In genomic region chr12:86132799-86133198, GRCm38 (mm10) we compare ENCODE assay signal across 8 mouse cellular contexts. TPM values are rescaled to one million over a fixed set of nuclear protein-coding genes. Genes with fewer than 3 reads are reported as not detected.
DNase-seq lines count a peak whose midpoint lies in the region; ATAC-seq and TF ChIP-seq lines count a peak whose summit lies in the region.

No protein-coding gene starts in this region.

- peaks cover 15% of the 10 kb centered on the region; the same call in 1 of the 2 replicates for H3K4me1 ChIP-seq in forebrain, embryonic 12.5 days
- H3K4me1 ChIP-seq in lung, embryonic 14.5 days (ENCODE audit: insufficient read depth), result no peaks in the 10 kb centered on the region

- no peak overlapping the region for H3K4me3 ChIP-seq in forebrain, embryonic 12.5 days (replicated peaks)
- H3K4me3 ChIP-seq in lung, embryonic 14.5 days (ENCODE audit: low read depth, low read length), result no peak overlapping the region

- H3K9me3 ChIP-seq in forebrain, embryonic 12.5 days, result no peaks in the 10 kb centered on the region
- no peaks in the 10 kb centered on the region for H3K9me3 ChIP-seq in lung, embryonic 14.5 days (ENCODE audit: low read depth, low read length)

- H3K4me2 ChIP-seq in forebrain, embryonic 12.5 days, result no peak overlapping the region
- H3K4me2 ChIP-seq in lung, embryonic 14.5 days, result no peak overlapping the region

- H3K36me3 ChIP-seq in forebrain, embryonic 12.5 days (replicated peaks), result no peaks in the 10 kb centered on the region
- no peaks in the 10 kb centered on the region for H3K36me3 ChIP-seq in lung, embryonic 14.5 days (ENCODE audit: insufficient read depth)

- WGBS in forebrain, embryonic 12.5 days, result 26% methylated on average over 2 of the region's 2 CpGs
- 21% methylated on average over 2 of the region's 2 CpGs for WGBS in lung, embryonic 14.5 days

- DNase-seq in adrenal gland, adult (ENCODE audit: inconsistent age in 2 of 2, low spot score in 1 of 2), result peak; percentile 18 to 91
- no peak for DNase-seq in adrenal gland, adult 8-10 months
- DNase-seq in 416B (ENCODE audit: low read depth), result peak; percentile 65
- DNase-seq in c-Kit-positive CD71-negative TER-119-negative erythroid progenitor cells, embryonic 14.5 days (ENCODE audit: low read depth), result peak; percentile 58
- peak; percentile 73 for DNase-seq in kidney, postnatal 14 days
- DNase-seq in lung, embryonic 14.5 days, result peak; percentile 93
- DNase-seq in right cerebral cortex, postnatal 10 days (ENCODE audit: low spot score in 2 of 2), result peak; percentile 80

- no peak overlapping the region for H3K9ac ChIP-seq in forebrain, embryonic 12.5 days
- no peak overlapping the region for H3K9ac ChIP-seq in lung, embryonic 14.5 days

- no peaks in the 10 kb centered on the region for H3K27me3 ChIP-seq in forebrain, embryonic 12.5 days
- H3K27me3 ChIP-seq in lung, embryonic 14.5 days (ENCODE audit: insufficient read depth, low read length), result no peaks in the 10 kb centered on the region

- no peak overlapping the region for H3K27ac ChIP-seq in forebrain, embryonic 12.5 days
- no peak overlapping the region for H3K27ac ChIP-seq in lung, embryonic 14.5 days (ENCODE audit: low read depth)

- TF ChIP-seq CTCF in lung, embryonic 14.5 days (IDR thresholded peaks at IDR 0.05; ENCODE audit: low read depth), result peak; percentile 81

- ATAC-seq in forebrain, embryonic 12.5 days (ENCODE audit: low FRiP score), result peak; percentile 65; the same call in 1 of the 2 replicates
- ATAC-seq in lung, embryonic 14.5 days (ENCODE audit: insufficient read depth), result no peak

RNA-seq across cellular contexts. Expression of gene Ift43, which starts 50.5 kb away (rescaled TPM):
- total RNA-seq in adrenal gland, adult 8-10 months (2022), result 10 to 100 TPM; 27.3 to 37.7 (median 31.4) TPM
- polyA plus RNA-seq in forebrain, embryonic 12.5 days (2016; fragmentation: Nextera tagmentation; extraction: Ambion mirVana), result 91.9 and 94.3 TPM in 2 replicates
- polyA plus RNA-seq in lung, embryonic 14.5 days (2014; fragmentation: Nextera tagmentation; extraction: Ambion mirVana), result 88.1 and 88.3 TPM in 2 replicates

RNA-seq across cellular contexts. Expression of gene Tgfb3, which starts 54.0 kb away (rescaled TPM):
- total RNA-seq in adrenal gland, adult 8-10 months (2022), result 10 to 100 TPM in 3 of 4 experiments, 1 to 10 TPM in 1; 10.0 to 14.8 (median 12.0) TPM
- 8.5 and 9.7 TPM in 2 replicates for polyA plus RNA-seq in forebrain, embryonic 12.5 days (2016; fragmentation: Nextera tagmentation; extraction: Ambion mirVana)
- 46.1 and 50.5 TPM in 2 replicates for polyA plus RNA-seq in lung, embryonic 14.5 days (2014; fragmentation: Nextera tagmentation; extraction: Ambion mirVana)
